Mouse (Mus musculus) cerebellum, adult 2 months (tissue): ENCODE data around the gene Eif4e. TPM values are rescaled to one million over a fixed set of nuclear protein-coding genes. Genes with fewer than 3 reads are reported as not detected.
A peak's percentile ranks its signal among the peaks of the same experiment; 100 is the strongest.

Experiments used
- DNase-seq, 2 experiments: peaks; one replicate each; pipeline ENCODE4 v3.0.0; 2021
- H3K27ac ChIP-seq: fragments of 200-500 bp; 2 replicates; pipeline ENCODE4 v1.5.1; 2012; ENCODE audit warnings: low read length, control low read depth, inconsistent platforms; ENCODE audit not compliant: insufficient read depth
- H3K27me3 ChIP-seq: fragments of 200-500 bp; 2 replicates; pipeline ENCODE4 v1.6.1; 2012; ENCODE audit warnings: inconsistent platforms, mild to moderate bottlenecking, low read length, moderate library complexity; ENCODE audit not compliant: control insufficient read depth, insufficient read depth
- H3K4me1 ChIP-seq: fragments of 200-500 bp; 2 replicates; pipeline ENCODE4 v1.6.1; 2011; ENCODE audit warnings: low read length; ENCODE audit not compliant: control insufficient read depth, insufficient read depth
- H3K4me3 ChIP-seq: fragments of 200-500 bp; replicated peaks from 2 replicates; pipeline ENCODE3; 2011; ENCODE audit warnings: mild to moderate bottlenecking, low read depth, low read length, control low read depth; ENCODE audit not compliant: insufficient read depth
- CTCF ChIP-seq: fragments of 200-500 bp; IDR thresholded peaks from 2 replicates; pipeline ENCODE4 v1.5.1; 2011; ENCODE audit warnings: low read depth, mild to moderate bottlenecking, control low read depth, low read length, moderate library complexity, borderline replicate concordance; ENCODE audit not compliant: insufficient read depth
- POLR2A ChIP-seq: fragments of 200-500 bp; IDR thresholded peaks from 2 replicates; pipeline ENCODE4 v1.6.1; 2011; ENCODE audit warnings: low read length, control low read depth, borderline replicate concordance; ENCODE audit not compliant: insufficient read depth
- WGBS: fragments of 180-500 bp; shearing (Covaris S2); methylation state at CpG from one replicate; pipeline ENCODE4 v1.1.7; 2018; 5-methylcytosine and 5-hydroxymethylcytosine counted together
- polyA plus RNA-seq: library from polyadenylated mRNA; depleted of rRNA; stranded (reverse); fragments of >200 nt; gene quantifications from 2 replicates; pipeline ENCODE4 v1.2.3, GENCODE M21; 2012

The Eif4e gene
- polyA plus RNA-seq, 1 experiment: 137 TPM

DNA sequence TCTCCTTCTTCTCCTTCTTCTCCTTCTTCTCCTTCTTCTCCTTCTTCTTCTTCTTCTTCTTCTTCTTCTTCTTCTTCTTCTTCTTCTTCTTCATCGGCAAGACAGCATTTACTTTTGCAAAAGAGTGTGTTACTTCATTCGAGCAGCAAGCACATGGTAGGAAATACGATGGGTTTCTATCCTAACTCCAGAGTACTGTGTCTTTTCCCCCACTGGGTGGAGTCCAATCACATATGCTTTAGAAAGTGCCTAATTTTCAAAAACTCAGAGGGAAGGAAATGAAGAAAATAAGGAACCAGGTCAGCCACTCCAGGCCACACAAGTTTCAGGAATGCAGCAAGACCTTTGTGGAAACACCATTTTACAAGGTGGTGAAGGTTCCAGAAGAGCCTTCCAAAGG lies 32.3 kb upstream of the Eif4e start:
- H3K4me3 ChIP-seq: no peak overlapping the region
- 84% methylated on average over 3 of the region's 3 CpGs for WGBS
- H3K27me3 ChIP-seq: no peaks in the 10 kb centered on the region
- no peak for DNase-seq
- no peak overlapping the region for H3K27ac ChIP-seq
- H3K4me1 ChIP-seq: no peaks in the 10 kb centered on the region
- TF ChIP-seq POLR2A (no peak), CTCF (no peak)

DNA sequence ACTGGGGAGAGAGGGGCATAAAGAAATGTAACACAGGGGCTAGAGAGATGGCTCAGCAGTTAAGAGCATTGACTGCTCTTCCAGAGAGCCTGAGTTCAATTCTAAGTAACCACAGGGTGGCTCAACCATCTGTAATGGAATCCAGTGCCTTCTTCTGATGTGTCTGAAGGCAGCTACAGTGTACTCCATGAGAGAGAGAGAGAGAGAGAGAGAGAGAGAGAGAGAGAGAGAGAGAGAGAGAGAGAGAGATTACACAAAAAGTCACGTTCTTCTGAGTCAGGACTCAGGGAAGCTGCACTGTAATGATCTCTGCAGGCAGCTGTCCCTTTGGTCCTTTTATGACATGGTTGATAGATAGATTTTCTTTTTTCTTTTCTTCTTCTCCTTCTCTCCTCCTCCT lies 31.4 kb upstream of the Eif4e start:
- WGBS: 47% methylated on average over 1 of the region's 1 CpGs
- Histone ChIP-seq H3K4me1 (no peaks in the 10 kb centered on the region), H3K27ac (no peak overlapping the region), H3K4me3 (no peak overlapping the region), H3K27me3 (no peaks in the 10 kb centered on the region)
- TF ChIP-seq POLR2A (no peak), CTCF (no peak)
- no peak for DNase-seq

DNA sequence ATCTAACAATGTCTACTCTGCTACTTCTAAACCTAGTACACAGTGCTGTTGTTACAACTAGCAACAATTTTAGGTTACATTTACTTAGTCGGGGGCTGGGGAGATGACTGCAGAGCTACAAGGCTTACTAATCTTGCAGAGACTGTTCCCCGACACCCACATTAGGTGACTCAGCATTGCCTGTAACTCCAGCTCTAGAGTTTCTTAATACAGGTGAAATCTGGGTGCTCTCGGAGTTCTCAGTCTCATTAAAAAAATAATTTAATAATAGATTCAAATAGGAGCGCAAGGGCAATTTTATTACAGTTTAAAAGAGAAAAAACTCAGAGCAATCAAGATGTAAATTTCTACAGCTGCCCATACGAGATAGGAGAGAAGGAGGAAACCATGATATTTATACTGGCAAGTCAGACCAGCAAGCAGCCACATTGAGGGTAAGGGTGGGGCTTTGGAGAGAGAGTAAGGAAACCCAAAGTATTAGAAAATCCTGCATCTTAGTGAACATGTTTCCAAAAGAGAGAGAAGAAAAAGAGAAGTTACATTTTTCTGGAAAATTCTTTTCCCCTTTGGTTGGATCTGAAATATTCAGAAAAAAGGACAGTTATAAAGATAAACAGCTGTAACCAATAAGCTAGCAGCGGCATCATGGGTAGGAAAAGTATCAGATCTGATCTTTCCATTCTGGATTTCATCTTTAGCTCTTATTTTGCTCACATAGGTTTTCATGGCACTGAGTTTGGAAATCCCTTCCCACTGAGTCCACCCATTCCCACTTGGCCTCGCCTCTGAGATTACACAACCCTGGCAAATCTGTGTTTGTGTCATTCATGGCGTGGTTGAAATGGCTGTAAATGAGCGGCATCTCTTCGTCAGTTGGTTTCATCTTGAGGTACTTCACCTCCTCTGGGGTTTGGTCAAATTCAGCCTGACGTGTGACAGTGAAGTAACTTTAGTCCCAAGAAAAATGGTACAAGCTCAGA lies 30.5 kb upstream of the Eif4e start:
- Histone ChIP-seq H3K27ac (no peak overlapping the region), H3K27me3 (no peaks in the 10 kb centered on the region), H3K4me1 (no peaks in the 10 kb centered on the region), H3K4me3 (no peak overlapping the region)
- DNase-seq: no peak
- TF ChIP-seq POLR2A (no peak), CTCF (no peak)
- 88% methylated on average over 11 of the region's 11 CpGs for WGBS

DNA sequence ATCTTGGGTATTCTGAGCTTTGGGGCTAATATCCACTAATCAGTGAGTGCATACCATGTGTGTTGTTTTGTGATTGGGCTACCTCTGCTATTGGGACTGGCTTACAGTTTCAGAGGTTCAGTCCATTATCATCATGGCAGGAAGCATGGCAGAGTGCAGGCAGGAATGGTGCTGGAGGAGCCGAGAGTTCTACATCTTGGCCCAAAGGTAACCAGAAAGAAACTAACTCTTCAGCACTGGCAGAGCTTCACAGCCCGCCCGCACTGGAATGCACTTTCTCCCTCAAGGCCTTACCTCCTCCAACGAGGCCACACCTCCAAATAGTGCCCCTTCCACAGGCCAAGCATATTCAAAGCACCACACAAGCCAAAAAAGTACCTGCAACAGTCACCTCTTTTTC lies 27.2 kb upstream of the Eif4e start:
- 67% methylated on average over 4 of the region's 4 CpGs for WGBS
- Histone ChIP-seq H3K27ac (no peak overlapping the region), H3K27me3 (no peaks in the 10 kb centered on the region), H3K4me1 (no peaks in the 10 kb centered on the region), H3K4me3 (no peak overlapping the region)
- DNase-seq: no peak
- TF ChIP-seq CTCF: no peak

DNA sequence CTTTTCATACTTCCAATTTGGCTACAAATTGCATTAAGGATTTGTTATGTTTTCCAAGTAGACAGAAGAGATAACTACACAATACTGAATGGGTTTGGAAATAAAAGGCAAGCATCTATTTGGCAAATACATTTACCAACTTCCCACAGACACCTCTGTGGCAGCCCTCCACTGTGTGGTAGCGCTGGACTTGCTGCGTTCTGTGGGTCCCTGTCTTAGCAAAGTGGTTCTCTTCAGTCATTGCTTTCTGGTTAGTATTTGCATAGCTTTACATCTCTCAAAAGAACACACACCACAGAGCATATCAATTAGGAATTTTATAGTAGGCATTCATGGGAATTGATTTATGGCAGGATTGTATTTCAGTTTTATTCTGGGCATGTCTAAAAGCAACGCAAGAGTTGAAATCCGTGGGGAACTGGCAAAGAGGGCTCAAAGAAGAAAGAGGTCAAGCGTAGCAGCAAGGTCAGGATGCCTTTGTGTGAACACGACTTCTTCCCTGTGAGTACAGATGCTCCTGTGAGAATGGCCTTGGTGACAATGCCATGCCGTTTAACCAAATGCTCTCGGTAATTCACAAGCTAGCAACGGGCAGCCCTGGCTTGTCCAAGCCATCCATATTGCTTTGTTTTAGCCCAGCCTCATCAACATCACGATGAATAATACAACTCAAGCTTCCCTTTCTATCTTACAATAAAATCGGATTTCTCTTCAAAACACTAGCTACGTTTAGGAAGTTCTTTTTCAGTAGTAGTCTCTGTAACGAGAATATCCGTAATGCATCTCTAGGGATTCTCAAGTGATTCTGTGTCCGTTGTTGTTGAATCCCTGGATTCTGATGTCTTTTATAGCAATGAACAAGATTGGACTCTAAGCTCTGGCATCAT lies 25.9 kb upstream of the Eif4e start:
- Histone ChIP-seq H3K4me3 (no peak overlapping the region), H3K4me1 (no peaks in the 10 kb centered on the region), H3K27ac (no peak overlapping the region), H3K27me3 (no peaks in the 10 kb centered on the region)
- no peak for DNase-seq
- TF ChIP-seq CTCF: no peak
- TF ChIP-seq POLR2A: no peak
- WGBS: 31% methylated on average over 15 of the region's 15 CpGs

DNA sequence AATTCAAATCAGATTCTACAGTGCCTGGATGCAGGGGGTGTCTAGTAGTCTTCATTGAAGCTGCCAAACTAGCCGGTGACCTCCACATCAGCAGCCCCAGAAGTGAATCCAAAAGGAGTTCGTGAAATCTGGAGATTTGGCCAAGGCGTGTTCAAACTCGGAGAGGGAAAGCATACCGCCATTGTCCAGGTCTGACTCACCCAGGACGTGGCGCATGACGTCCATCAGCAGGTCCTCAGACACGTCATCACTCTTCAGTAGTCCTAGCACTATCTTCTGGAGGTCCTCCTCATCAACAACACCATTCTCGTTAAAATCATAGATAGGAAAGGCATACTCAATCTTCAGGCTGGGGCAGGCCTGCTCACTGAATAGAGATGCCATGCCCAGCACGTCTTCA lies 22.2 kb upstream of the Eif4e start:
- DNase-seq: no peak
- Histone ChIP-seq H3K4me1 (no peaks in the 10 kb centered on the region), H3K27ac (no peak overlapping the region), H3K27me3 (no peaks in the 10 kb centered on the region), H3K4me3 (no peak overlapping the region)
- 86% methylated on average over 11 of the region's 11 CpGs for WGBS
- TF ChIP-seq POLR2A: no peak
- TF ChIP-seq CTCF: no peak

DNA sequence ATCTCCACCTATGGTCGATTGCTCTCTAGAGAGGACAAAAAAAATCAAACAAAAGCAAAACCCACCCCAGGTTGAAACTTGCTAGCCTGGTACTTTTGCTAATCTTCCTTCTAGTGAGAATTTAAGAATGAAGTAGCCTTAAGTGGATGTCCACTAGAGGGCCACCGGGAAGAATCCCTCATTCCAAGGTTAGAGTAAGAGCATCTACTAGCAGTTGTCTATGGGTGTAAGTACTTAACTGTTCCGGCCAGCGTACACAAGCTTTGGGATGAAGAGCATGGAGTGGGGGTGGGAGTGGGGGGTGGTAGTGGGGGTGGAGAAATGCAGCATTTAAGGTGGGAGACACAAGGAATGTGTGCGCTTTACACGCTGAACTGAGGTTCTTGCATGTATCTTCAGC lies 19.2 kb upstream of the Eif4e start:
- H3K27ac ChIP-seq: no peak overlapping the region
- H3K27me3 ChIP-seq: no peaks in the 10 kb centered on the region
- H3K4me3 ChIP-seq: no peak overlapping the region
- no peak for TF ChIP-seq POLR2A
- TF ChIP-seq CTCF: peak; percentile 0; the same call in 1 of the 2 replicates
- 47% methylated on average over 6 of the region's 6 CpGs for WGBS
- H3K4me1 ChIP-seq: no peaks in the 10 kb centered on the region
- DNase-seq: peak; percentile 35 to 37
